Mouse (Mus musculus) cerebellum, postnatal 4 days (tissue): ENCODE data around the gene Tmem215.

Experiments used
- DNase-seq, 2 experiments: peaks; one replicate each; pipeline ENCODE4 v3.0.0; 2022; ENCODE audit warnings: low spot score in 2 of 2, mixed read lengths in 1 of 2

Tmem215 gene

DNA sequence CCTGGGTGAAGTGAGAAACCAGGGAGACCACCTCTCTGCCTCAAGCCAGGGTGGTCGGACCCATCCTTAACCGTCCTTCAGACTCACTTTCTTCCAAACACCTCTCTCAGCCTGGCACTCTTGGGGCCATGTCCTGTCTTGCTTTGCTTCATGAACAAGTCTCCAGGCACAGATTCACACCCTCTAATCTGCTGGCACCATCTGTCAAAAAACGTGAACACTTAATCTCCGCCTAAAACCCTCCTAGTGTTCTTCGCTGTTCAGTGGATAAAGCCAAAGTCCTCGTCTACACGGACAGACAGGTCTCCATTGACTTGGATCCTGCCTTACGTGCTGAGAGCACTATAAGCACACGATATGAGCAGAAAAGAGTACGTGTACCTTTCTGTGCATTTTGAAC is at the start of gene Tmem215:
Gene Tmem215, plus strand, starts transcription at position 301 of the 400 bp plus-strand sequence.
- no peak for DNase-seq

DNA sequence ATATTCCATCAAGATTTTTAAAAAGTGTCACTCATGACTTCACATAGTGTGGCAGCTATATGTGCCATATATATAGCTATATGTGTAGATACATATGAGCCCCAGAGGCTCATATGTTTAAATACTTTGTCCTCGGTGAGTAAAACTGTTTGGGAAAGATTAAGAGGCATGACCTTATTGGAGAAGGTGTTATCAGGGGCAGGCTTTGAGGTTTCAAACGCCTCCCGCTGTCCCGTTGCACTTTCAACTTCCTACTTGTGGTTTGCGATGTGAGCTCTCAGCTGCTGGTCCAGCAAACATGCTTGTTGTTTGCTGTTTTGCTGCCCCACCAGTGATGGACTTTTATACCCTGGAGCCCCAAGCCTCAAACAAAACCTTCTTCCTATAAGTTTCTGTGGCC is 40.1 kb upstream of the Tmem215 start:
- DNase-seq = no peak

- no peak for DNase-seq
Measured at GRCm38 (mm10) chr4:40433379-40433778, 38.6 kb upstream of the Tmem215 start.

DNA sequence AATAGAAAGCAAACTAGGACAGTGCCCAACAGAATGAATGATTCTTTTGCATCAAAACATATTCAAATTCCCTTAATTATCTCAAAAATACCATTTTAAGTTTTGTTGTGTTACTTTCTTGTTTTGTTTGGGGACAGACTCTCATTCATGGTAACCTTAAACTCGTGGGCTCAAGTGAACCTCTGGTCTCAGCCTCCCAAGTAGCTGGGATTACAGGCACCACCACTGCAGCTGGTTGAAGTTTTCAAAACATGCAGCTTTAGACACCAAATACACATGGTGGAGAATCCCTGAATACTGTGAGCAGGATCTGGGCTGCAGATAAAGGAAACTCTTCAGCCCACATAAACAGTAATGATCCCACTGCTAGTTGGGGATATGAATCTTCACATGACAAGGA is 37.6 kb upstream of the Tmem215 start:
- DNase-seq = no peak

- no peak for DNase-seq
Measured at GRCm38 (mm10) chr4:40443565-40443964, 28.4 kb upstream of the Tmem215 start.

GRCm38 (mm10) chr4:40472700-40473530 is 935 bp downstream of the Tmem215 start:
- DNase-seq = peak; percentile 35 to 44

- no peak for DNase-seq
Measured at GRCm38 (mm10) chr4:40473911-40474310, 1.9 kb downstream of the Tmem215 start.

DNA sequence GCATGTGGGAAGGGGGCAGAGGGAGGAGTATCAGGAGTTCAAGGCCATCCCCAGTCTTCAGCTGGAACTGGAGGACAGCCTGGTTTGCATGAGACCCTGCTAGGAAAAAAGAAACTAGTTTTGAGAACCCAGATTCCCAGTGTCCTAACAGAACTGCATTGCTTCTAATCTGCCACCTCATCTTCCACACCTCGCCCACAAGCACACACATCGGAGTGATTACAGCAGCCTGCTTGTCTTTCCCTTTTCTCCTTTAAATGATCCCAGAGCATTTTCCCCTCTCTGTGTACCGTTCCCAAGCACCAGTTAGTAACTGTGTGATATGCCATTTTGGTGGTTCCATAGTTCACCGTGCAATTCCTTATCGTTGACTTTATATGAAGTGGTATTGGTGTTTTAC is 6.0 kb downstream of the Tmem215 start:
- no peak for DNase-seq

DNA sequence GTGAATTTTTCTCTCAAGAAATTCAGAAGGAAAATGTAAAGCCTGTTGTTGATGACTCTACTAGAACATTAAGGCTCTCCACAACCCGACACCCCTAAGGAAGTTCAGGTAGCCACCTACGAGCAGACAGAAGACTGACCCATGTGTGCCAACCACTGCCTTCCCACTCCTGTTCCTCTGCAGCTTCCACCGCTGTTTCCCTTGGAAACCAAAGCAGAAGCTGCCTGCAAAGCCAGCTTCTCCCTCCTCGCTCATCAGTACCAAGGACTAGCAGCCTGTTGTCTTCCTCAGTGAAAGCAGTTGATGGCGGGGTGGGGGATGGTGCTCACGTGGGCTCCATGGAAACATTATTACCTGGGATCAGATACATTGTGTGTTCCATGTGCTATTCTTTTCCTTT is 14.6 kb downstream of the Tmem215 start:
- no peak for DNase-seq

GRCm38 (mm10) chr4:40491731-40492130 is 19.8 kb downstream of the Tmem215 start:
- DNase-seq = no peak

DNA sequence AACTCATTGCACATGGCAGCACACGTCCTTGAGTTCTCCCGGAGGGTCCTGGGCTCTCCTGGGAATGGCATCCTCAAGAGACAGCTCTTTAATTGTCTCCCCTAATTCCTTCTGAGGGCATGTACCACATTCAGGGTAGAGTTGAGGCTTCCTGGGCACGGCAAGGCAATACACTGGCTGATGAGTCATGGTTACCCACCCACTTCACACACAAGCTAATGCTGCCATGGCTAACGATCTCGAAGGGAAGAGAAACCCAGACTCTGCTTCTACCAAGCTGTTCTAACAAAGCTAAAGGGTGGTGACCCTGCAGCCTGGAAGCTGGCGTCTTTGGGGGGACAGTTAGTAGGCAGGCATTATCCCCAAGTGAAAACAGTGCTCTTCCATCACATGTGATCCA is 24.4 kb downstream of the Tmem215 start:
- no peak for DNase-seq

DNA sequence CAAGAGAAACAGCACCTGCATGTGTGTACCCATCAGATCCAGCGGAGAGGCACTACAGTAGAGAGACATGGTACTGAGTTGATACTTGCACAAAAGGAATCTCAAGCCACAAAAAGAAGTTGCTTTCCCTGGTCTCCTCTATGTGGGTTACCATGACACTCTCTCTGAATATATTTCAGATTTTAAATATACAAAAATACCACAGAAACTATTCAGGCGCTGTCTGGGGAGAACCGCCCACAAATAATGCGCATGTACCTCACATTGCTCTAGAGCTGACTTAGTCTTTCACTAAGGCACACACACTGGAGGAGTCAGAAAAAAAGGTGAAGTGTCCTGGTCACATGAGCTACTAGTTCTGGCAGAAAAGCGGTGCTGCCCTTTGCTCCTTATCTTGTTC is 24.8 kb downstream of the Tmem215 start:
- DNase-seq = no peak

DNA sequence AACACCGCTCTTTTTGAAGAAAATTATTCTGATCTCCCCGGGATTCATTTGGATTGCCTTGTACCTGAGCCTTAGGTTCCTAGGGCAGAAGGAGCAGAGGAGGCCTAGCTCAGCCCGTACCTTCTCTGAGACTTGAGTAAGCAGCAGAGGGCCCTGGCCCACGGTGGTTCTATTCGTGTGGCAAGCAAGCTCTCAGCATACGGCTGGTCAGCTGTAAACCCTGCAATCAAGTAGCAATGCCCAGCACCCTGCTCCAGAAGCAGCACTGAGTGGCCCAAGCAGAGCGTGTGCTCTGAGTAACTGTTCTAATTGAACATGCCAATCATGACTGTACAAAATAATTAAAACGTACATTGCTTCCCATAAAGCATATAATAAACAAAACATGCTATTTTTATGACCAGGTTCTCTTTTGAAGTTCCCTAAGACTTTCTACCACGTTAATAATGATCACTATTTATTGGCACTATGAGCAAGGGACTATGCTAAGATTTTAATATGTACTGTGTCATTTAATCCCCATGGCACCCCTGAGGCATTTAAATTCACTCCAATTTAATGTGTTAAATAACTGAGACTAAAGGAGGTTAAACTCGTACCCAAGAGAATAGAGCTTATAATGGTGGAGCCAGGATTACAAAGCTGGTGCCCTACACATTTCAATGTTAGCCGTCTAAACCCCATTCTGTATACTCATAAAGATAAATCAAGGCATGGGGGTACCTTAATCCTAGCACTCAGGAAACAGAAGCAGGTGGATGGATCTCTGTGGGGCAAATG is 28.0 kb downstream of the Tmem215 start:
- no peak for DNase-seq

GRCm38 (mm10) chr4:40502459-40502858 is 30.5 kb downstream of the Tmem215 start:
- no peak for DNase-seq

- DNase-seq = peak in 1 of 2 experiments; percentile 8
Measured at GRCm38 (mm10) chr4:40509534-40509933, 37.6 kb downstream of the Tmem215 start.

DNA sequence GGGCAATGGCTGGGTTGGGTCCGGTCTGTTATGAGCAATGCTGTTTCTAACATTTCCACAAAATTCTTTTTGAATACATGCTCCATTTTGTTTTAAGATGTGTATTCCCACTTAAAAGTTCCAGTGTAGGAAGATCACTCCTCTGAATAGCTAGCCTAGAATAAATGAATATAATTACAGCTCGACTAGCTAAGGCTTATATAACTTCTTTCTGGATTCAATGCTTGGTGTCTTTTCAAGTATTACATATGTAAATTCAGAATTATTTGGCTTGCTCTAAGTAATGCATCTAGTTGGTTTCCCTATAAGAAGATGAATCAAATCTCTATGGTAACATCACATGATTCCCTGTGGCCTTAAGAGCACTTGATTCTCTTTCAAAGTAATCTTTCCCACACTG is 41.3 kb downstream of the Tmem215 start:
- DNase-seq = no peak

DNA sequence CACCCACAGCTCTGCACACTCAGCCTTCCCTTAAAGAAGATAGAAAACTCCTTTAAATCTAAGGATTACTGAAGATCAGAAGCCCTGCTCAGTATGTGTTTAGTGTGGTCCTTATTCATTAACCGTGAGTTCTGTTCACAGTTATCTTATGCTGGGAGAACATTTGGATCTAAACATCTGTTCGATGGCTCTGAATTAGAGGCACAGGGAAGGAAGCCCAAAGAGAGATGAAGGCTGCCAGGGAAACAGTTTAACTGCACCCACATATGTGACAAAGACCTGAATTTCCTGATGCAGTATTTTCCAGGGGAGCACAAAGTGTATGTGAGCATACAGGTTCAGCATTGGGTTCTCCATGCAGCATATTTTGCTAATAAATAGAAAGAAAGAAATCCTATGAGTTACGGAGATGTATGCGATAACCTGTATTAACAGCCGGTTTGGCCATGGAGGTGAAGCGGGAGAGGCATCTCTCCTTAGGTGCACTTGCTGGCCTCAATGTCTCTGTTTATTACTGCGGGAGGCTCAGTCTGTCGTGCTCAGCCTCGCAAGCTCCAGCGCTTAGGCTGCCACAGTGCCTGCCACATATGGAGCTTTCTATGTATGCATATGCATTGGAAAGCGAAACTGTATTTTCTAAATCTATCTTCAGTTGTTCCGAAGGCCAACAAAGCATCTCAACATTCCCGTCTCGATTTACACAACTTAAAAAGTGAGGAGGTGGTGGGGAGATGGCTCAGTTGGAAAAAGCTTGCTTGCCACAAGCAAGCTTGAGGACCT is 46.8 kb downstream of the Tmem215 start:
- no peak for DNase-seq
